In genomic region chr15:102998608-102999182, GRCm38 (mm10) we compare ENCODE assay signal across 8 mouse cellular contexts. TPM values are rescaled to one million over a fixed set of nuclear protein-coding genes. Genes with fewer than 3 reads are reported as not detected.
DNase-seq lines count a peak whose midpoint lies in the region; ATAC-seq and TF ChIP-seq lines count a peak whose summit lies in the region.

No protein-coding gene starts in this region.

- intact Hi-C loops in heart, postnatal 10 days (cut with DNase I), result no loop called here

- H3K4me1 ChIP-seq in heart, embryonic 13.5 days, result peaks cover 30% of the 10 kb centered on the region
- peaks cover 87% of the 10 kb centered on the region for H3K4me1 ChIP-seq in G1E (ENCODE audit: insufficient read depth, low read depth, low read length)
- H3K4me1 ChIP-seq in hindbrain, embryonic 11.5 days (replicated peaks; ENCODE audit: control insufficient read depth, insufficient read depth, low read length), result 0 out of 2 replicates have a peak, but pooled peaks cover 3% of the 10 kb centered on the region
- H3K4me1 ChIP-seq in midbrain, embryonic 12.5 days, result peaks cover 8% of the 10 kb centered on the region

- ATAC-seq in heart, embryonic 13.5 days (ENCODE audit: extremely low read depth, insufficient number of reproducible peaks, low FRiP score, low TSS enrichment), result no peak
- ATAC-seq in G1E (ENCODE audit: extremely low read depth, insufficient number of reproducible peaks, low FRiP score, poor library complexity, severe bottlenecking), result peak; percentile 43
- ATAC-seq in hindbrain, embryonic 11.5 days (ENCODE audit: low FRiP score), result no peak
- ATAC-seq in midbrain, embryonic 12.5 days (ENCODE audit: low FRiP score, low read depth), result no peak

- H3K4me3 ChIP-seq in heart, embryonic 13.5 days, result peak overlapping the region; percentile 59
- peak overlapping the region; percentile 74 for H3K4me3 ChIP-seq in G1E (ENCODE audit: low read depth, low read length)
- H3K4me3 ChIP-seq in hindbrain, embryonic 11.5 days (ENCODE audit: low read depth, low read length), result no peak overlapping the region
- H3K4me3 ChIP-seq in midbrain, embryonic 12.5 days, result peak overlapping the region; percentile 35; the same call in 1 of the 2 replicates

- no peak overlapping the region for H3K27ac ChIP-seq in heart, embryonic 13.5 days (replicated peaks)
- H3K27ac ChIP-seq in hindbrain, embryonic 11.5 days (ENCODE audit: low read depth, low read length), result no peak overlapping the region
- H3K27ac ChIP-seq in midbrain, embryonic 12.5 days (replicated peaks), result no peak overlapping the region

- H3K27me3 ChIP-seq in heart, embryonic 13.5 days (replicated peaks), result peaks cover 100% of the 10 kb centered on the region
- H3K27me3 ChIP-seq in G1E (ENCODE audit: insufficient read depth, low read length), result peaks cover 10% of the 10 kb centered on the region
- H3K27me3 ChIP-seq in hindbrain, embryonic 11.5 days (ENCODE audit: control insufficient read depth, insufficient read depth, low read length), result peaks cover 98% of the 10 kb centered on the region
- peaks cover 98% of the 10 kb centered on the region for H3K27me3 ChIP-seq in midbrain, embryonic 12.5 days

- peak overlapping the region; percentile 81 for H3K4me2 ChIP-seq in heart, embryonic 13.5 days
- peak overlapping the region; percentile 47; the same call in 1 of the 2 replicates for H3K4me2 ChIP-seq in hindbrain, embryonic 11.5 days (replicated peaks; ENCODE audit: low read depth, low read length)
- H3K4me2 ChIP-seq in midbrain, embryonic 12.5 days (replicated peaks), result peak overlapping the region; percentile 46

- H3K36me3 ChIP-seq in heart, embryonic 13.5 days, result no peaks in the 10 kb centered on the region
- H3K36me3 ChIP-seq in G1E (replicated peaks), result peaks cover 5% of the 10 kb centered on the region
- H3K36me3 ChIP-seq in hindbrain, embryonic 11.5 days (ENCODE audit: control insufficient read depth, insufficient read depth, low read length), result no peaks in the 10 kb centered on the region
- no peaks in the 10 kb centered on the region for H3K36me3 ChIP-seq in midbrain, embryonic 12.5 days

- TF ChIP-seq CTCF in G1E (IDR thresholded peaks at IDR 0.05; ENCODE audit: low read depth, low read length), result no peak

- H3K9ac ChIP-seq in heart, embryonic 13.5 days, result peak overlapping the region; percentile 81; the same call in 1 of the 2 replicates
- H3K9ac ChIP-seq in hindbrain, embryonic 11.5 days (ENCODE audit: low read depth, low read length), result no peak overlapping the region
- no peak overlapping the region for H3K9ac ChIP-seq in midbrain, embryonic 12.5 days (replicated peaks)

- 1% methylated on average over 19 of the region's 19 CpGs for WGBS in heart, embryonic 13.5 days
- WGBS in hindbrain, embryonic 11.5 days, result 0% methylated on average over 19 of the region's 19 CpGs
- WGBS in midbrain, embryonic 12.5 days, result 1% methylated on average over 19 of the region's 19 CpGs

- no peaks in the 10 kb centered on the region for H3K9me3 ChIP-seq in heart, embryonic 13.5 days
- no peaks in the 10 kb centered on the region for H3K9me3 ChIP-seq in G1E (replicated peaks)
- H3K9me3 ChIP-seq in hindbrain, embryonic 11.5 days (ENCODE audit: control insufficient read depth, low read length), result no peaks in the 10 kb centered on the region
- no peaks in the 10 kb centered on the region for H3K9me3 ChIP-seq in midbrain, embryonic 12.5 days

- no peak for DNase-seq in heart, postnatal 10 days
- peak; percentile 82 for DNase-seq in G1E (ENCODE audit: low spot score)
- no peak for DNase-seq in hindbrain, embryonic 11.5 days (ENCODE audit: low spot score)
- no peak for DNase-seq in adrenal gland, postnatal 10 days
- no peak for DNase-seq in frontal cortex, postnatal 36 days (ENCODE audit: low spot score in 2 of 2)
- no peak for DNase-seq in kidney, postnatal 10 days

RNA-seq across cellular contexts. Expression of gene Hoxc6, which starts 0.6 kb away (rescaled TPM):
- polyA plus RNA-seq in heart, embryonic 13.5 days (2015; fragmentation: Nextera tagmentation; extraction: Ambion mirVana), result 0.22 and 0.25 TPM in 2 replicates
- total RNA-seq in heart, postnatal 10 days (2021), result under 1 TPM in 1 of 2 experiments, not detected in 1; 0.15 TPM
- 16.3 and 37.1 TPM in 2 replicates for total RNA-seq in G1E (2014; fragmentation: Nextera tagmentation)
- total RNA-seq in G1E (2017), result 8.6 and 12.0 TPM in 2 replicates
- polyA plus RNA-seq in G1E (2012), result 27.1 and 28.6 TPM in 2 replicates
- 0.45 and 5.4 TPM in 2 replicates for polyA plus RNA-seq in hindbrain, embryonic 11.5 days (2014; fragmentation: Nextera tagmentation; extraction: Ambion mirVana)
- not detected in 2 replicates for polyA plus RNA-seq in midbrain, embryonic 12.5 days (2016; fragmentation: Nextera tagmentation; extraction: Ambion mirVana)
- total RNA-seq in adrenal gland, postnatal 10 days (2021), result 10 to 100 TPM; 25.1 to 35.7 TPM

RNA-seq across cellular contexts. Expression of gene Hoxc8, which starts 8.3 kb away (rescaled TPM):
- 0.06 TPM in 1 of 2 replicates, not detected in the other for polyA plus RNA-seq in heart, embryonic 13.5 days (2015; fragmentation: Nextera tagmentation; extraction: Ambion mirVana)
- not detected for total RNA-seq in heart, postnatal 10 days (2021)
- total RNA-seq in G1E (2014; fragmentation: Nextera tagmentation) (21.1 and 26.6 TPM in 2 replicates), G1E (2017) (2.0 and 2.7 TPM in 2 replicates)
- 10.1 and 12.2 TPM in 2 replicates for polyA plus RNA-seq in G1E (2012)
- polyA plus RNA-seq in hindbrain, embryonic 11.5 days (2014; fragmentation: Nextera tagmentation; extraction: Ambion mirVana), result not detected in 2 replicates
- polyA plus RNA-seq in midbrain, embryonic 12.5 days (2016; fragmentation: Nextera tagmentation; extraction: Ambion mirVana), result not detected in 2 replicates
- total RNA-seq in adrenal gland, postnatal 10 days (2021), result 10 to 100 TPM; 17.0 to 21.0 TPM

RNA-seq across cellular contexts. Expression of gene Hoxc4, which starts 20.0 kb away (rescaled TPM):
- polyA plus RNA-seq in heart, embryonic 13.5 days (2015; fragmentation: Nextera tagmentation; extraction: Ambion mirVana), result 0.39 and 0.98 TPM in 2 replicates
- under 1 TPM in 1 of 2 experiments, not detected in 1; 0.24 TPM for total RNA-seq in heart, postnatal 10 days (2021)
- total RNA-seq in G1E (2014; fragmentation: Nextera tagmentation) (29.3 and 33.9 TPM in 2 replicates), G1E (2017) (11.0 and 12.2 TPM in 2 replicates)
- polyA plus RNA-seq in G1E (2012), result 60.1 and 65.8 TPM in 2 replicates
- 37.3 and 37.8 TPM in 2 replicates for polyA plus RNA-seq in hindbrain, embryonic 11.5 days (2014; fragmentation: Nextera tagmentation; extraction: Ambion mirVana)
- 0.09 TPM in 1 of 2 replicates, not detected in the other for polyA plus RNA-seq in midbrain, embryonic 12.5 days (2016; fragmentation: Nextera tagmentation; extraction: Ambion mirVana)
- total RNA-seq in adrenal gland, postnatal 10 days (2021), result 1 to 10 TPM; 6.1 to 9.2 TPM

RNA-seq across cellular contexts. Expression of gene Hoxc9, which starts 22.5 kb away (rescaled TPM):
- polyA plus RNA-seq in heart, embryonic 13.5 days (2015; fragmentation: Nextera tagmentation; extraction: Ambion mirVana), result not detected in 2 replicates
- not detected for total RNA-seq in heart, postnatal 10 days (2021)
- total RNA-seq in G1E (2014; fragmentation: Nextera tagmentation), result 5.0 and 7.9 TPM in 2 replicates
- total RNA-seq in G1E (2017), result 3.3 and 3.9 TPM in 2 replicates
- 9.8 and 12.0 TPM in 2 replicates for polyA plus RNA-seq in G1E (2012)
- not detected in 2 replicates for polyA plus RNA-seq in hindbrain, embryonic 11.5 days (2014; fragmentation: Nextera tagmentation; extraction: Ambion mirVana)
- polyA plus RNA-seq in midbrain, embryonic 12.5 days (2016; fragmentation: Nextera tagmentation; extraction: Ambion mirVana), result not detected in 2 replicates
- total RNA-seq in adrenal gland, postnatal 10 days (2021), result 1 to 10 TPM; 2.4 to 3.2 TPM

RNA-seq across cellular contexts. Expression of gene Hoxc5, which starts 31.5 kb away (rescaled TPM):
- 0.57 and 1.6 TPM in 2 replicates for polyA plus RNA-seq in heart, embryonic 13.5 days (2015; fragmentation: Nextera tagmentation; extraction: Ambion mirVana)
- under 1 TPM; 0.12 to 0.15 TPM for total RNA-seq in heart, postnatal 10 days (2021)
- 9.9 and 19.8 TPM in 2 replicates for total RNA-seq in G1E (2014; fragmentation: Nextera tagmentation)
- total RNA-seq in G1E (2017), result 7.6 and 9.1 TPM in 2 replicates
- 11.4 and 12.4 TPM in 2 replicates for polyA plus RNA-seq in G1E (2012)
- polyA plus RNA-seq in hindbrain, embryonic 11.5 days (2014; fragmentation: Nextera tagmentation; extraction: Ambion mirVana), result 21.0 and 21.6 TPM in 2 replicates
- 0.26 TPM in 1 of 2 replicates, not detected in the other for polyA plus RNA-seq in midbrain, embryonic 12.5 days (2016; fragmentation: Nextera tagmentation; extraction: Ambion mirVana)
- 1 to 10 TPM; 5.5 to 6.9 TPM for total RNA-seq in adrenal gland, postnatal 10 days (2021)

Comparison
In these comparisons a context has a peak if more than half of its experiments do, and no peak if none do; other contexts are left out.
1. RNA of gene Hoxc8, which starts 8.3 kb away (polyA plus RNA-seq): 10.1 to 12.2 TPM in G1E; 0.06 TPM in heart, embryonic 13.5 days, not detected in hindbrain, embryonic 11.5 days and not detected in midbrain, embryonic 12.5 days; every median in the first group is over 10 times any median in the second.
2. RNA of gene Hoxc4, which starts 20.0 kb away (polyA plus RNA-seq): 60.1 to 65.8 TPM in G1E and 37.3 to 37.8 TPM in hindbrain, embryonic 11.5 days; 0.39 to 0.98 TPM in heart, embryonic 13.5 days and 0.09 TPM in midbrain, embryonic 12.5 days; every median in the first group is over 10 times any median in the second.
3. Peak in every context shown above with its lines, with median percentiles within 50 percentile points of each other: H3K4me2 ChIP-seq.